Mouse (Mus musculus): ENCODE measurements around the gene Fxn.

- TF ChIP-seq CTCF (IDR thresholded peaks at IDR 0.05; ENCODE audit: low read depth, low read length) (no peak), POLR2AphosphoS5 (IDR thresholded peaks at IDR 0.05; ENCODE audit: insufficient replicate concordance, low read depth, low read length) (no peak), TAL1 (conservative IDR thresholded peaks at IDR 0.05; ENCODE audit: low read depth, low read length) (no peak), GATA1 (IDR thresholded peaks at IDR 0.05; ENCODE audit: borderline replicate concordance, low read length) (no peak)
These were observed 17.7 kb downstream of the Fxn start for GRCm38 (mm10) chr19:24262736-24263135.

Measured in G1E (cell line).